ENCODE assay signal across 8 mouse cellular contexts in genomic region chr2:160327167-160327566, GRCm38 (mm10). TPM values are rescaled to one million over a fixed set of nuclear protein-coding genes. Genes with fewer than 3 reads are reported as not detected.
DNase-seq lines count a peak whose midpoint lies in the region; ATAC-seq and TF ChIP-seq lines count a peak whose summit lies in the region.

No protein-coding gene starts in this region.

- 20% methylated on average over 4 of the region's 4 CpGs for WGBS in intestine, postnatal 0 days

- H3K9me3 ChIP-seq in intestine, postnatal 0 days (ENCODE audit: control insufficient read depth): no peaks in the 10 kb centered on the region

- H3K4me2 ChIP-seq in intestine, postnatal 0 days (replicated peaks; ENCODE audit: low read depth): peak overlapping the region; percentile 14

- no peaks in the 10 kb centered on the region for H3K36me3 ChIP-seq in intestine, postnatal 0 days (ENCODE audit: control insufficient read depth, insufficient read depth)

- peak; percentile 10 for DNase-seq in embryo, embryonic 11 days
- no peak for DNase-seq in embryo, embryonic 10.5 days (ENCODE audit: low spot score)
- DNase-seq in lung, adult 18-20 months: peak; percentile 67 to 68
- no peak for DNase-seq in urinary bladder, postnatal 25 days (ENCODE audit: low spot score)

- ATAC-seq in common myeloid progenitor, adult 5-6 weeks (replicated peaks; ENCODE audit: low read depth, poor library complexity, severe bottlenecking): peak; percentile 49
- no peak for ATAC-seq in intestine, postnatal 0 days
- no peak for ATAC-seq in cerebellum, adult (ENCODE audit: insufficient number of reproducible peaks, low FRiP score, low TSS enrichment)
- ATAC-seq in CD4-positive, CD25-positive, alpha-beta regulatory T cell, adult 4 months: no peak

- peak overlapping the region; percentile 60 for H3K27ac ChIP-seq in intestine, postnatal 0 days (ENCODE audit: low read depth, low read length)

- no peak for TF ChIP-seq CTCF in intestine, postnatal 0 days (IDR thresholded peaks at IDR 0.05; ENCODE audit: low read depth)

- no peaks in the 10 kb centered on the region for H3K27me3 ChIP-seq in intestine, postnatal 0 days (replicated peaks; ENCODE audit: control insufficient read depth, insufficient read depth, low read length)

- no peak overlapping the region for H3K9ac ChIP-seq in intestine, postnatal 0 days (ENCODE audit: low read depth, low read length)

- H3K4me1 ChIP-seq in intestine, postnatal 0 days (replicated peaks; ENCODE audit: control insufficient read depth, insufficient read depth, low read length): 0 out of 2 replicates have a peak, but pooled peaks cover 7% of the 10 kb centered on the region

- no peak overlapping the region for H3K4me3 ChIP-seq in intestine, postnatal 0 days (ENCODE audit: low read depth, low read length)

RNA-seq across cellular contexts. Expression of gene Gm826, which starts 6.8 kb away (rescaled TPM):
- total RNA-seq in common myeloid progenitor, adult 5-6 weeks (2017): not detected in 2 replicates
- polyA plus RNA-seq in intestine, postnatal 0 days (2015; fragmentation: Nextera tagmentation; extraction: Ambion mirVana): 6.2 and 8.2 TPM in 2 replicates
- polyA plus RNA-seq in CD4-positive, CD25-positive, alpha-beta regulatory T cell, adult 4 months (2017; shearing (Covaris generic)): not detected

RNA-seq across cellular contexts. Expression of gene Mafb, which starts 39.7 kb away (rescaled TPM):
- total RNA-seq in common myeloid progenitor, adult 5-6 weeks (2017): not detected in 2 replicates
- polyA plus RNA-seq in intestine, postnatal 0 days (2015; fragmentation: Nextera tagmentation; extraction: Ambion mirVana): 98.5 and 114 TPM in 2 replicates
- under 1 TPM in 1 of 2 experiments, not detected in 1; 0.18 TPM for polyA plus RNA-seq in CD4-positive, CD25-positive, alpha-beta regulatory T cell, adult 4 months (2017; shearing (Covaris generic))

Comparison
In these comparisons a context has a peak if more than half of its experiments do, and no peak if none do; other contexts are left out.
1. DNase-seq: peak in embryo, embryonic 11 days (single experiment) and lung, adult 18-20 months (2 of 2); none in embryo, embryonic 10.5 days (single experiment) and urinary bladder, postnatal 25 days (single experiment).
2. RNA of gene Mafb, which starts 39.7 kb away (polyA plus RNA-seq): 98.5 to 114 TPM in intestine, postnatal 0 days; 0.18 TPM in CD4-positive, CD25-positive, alpha-beta regulatory T cell, adult 4 months; every median in the first group is over 10 times any median in the second.